Mouse (Mus musculus): Measurements from ENCODE around the gene Zfp609.

DNA sequence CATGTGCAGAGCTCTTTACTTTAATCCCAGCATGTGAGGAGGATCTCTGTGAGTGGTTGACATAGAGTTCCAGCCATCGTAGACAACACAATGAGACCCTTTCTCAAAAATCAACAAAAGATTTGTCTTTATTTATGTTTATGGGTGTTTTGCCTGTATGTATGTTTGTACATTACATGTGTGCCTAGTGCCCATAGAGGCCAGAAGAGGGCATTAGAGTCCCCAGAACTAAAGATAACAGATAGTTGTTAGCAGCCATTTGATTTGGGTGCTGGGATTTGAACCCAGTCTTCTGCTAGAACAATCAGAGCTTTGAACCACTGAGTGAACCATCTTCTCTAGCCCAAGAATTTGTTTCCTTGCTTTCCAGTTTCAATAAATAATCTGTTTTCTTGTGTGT lies 72.2 kb downstream of the Zfp609 start:
- TF ChIP-seq EP300 (IDR thresholded peaks at IDR 0.05; ENCODE audit: insufficient read depth, low read depth, low read length) (no peak), CTCF (IDR thresholded peaks at IDR 0.05; ENCODE audit: low read depth, low read length) (no peak), POLR2A (IDR thresholded peaks at IDR 0.05; ENCODE audit: insufficient read depth, low read length) (no peak)

Measured in ES-Bruce4 (cell line).